Mouse (Mus musculus): ENCODE results near the gene Arid3c. TPM values are rescaled to one million over a fixed set of nuclear protein-coding genes. Genes with fewer than 3 reads are reported as not detected.
A peak's percentile ranks its signal among the peaks of the same experiment; 100 is the strongest.
"Not testable (repeated sequence)": the region's sequence is repeated elsewhere in the genome, so short reads cannot be mapped to it uniquely, and the experiment has no call there.

Gene Arid3c
- not detected in 2 replicates for total RNA-seq (2014; rRNA removed; ENCODE audit: low replicate concordance)
- polyA plus RNA-seq (2015; fragmentation: Nextera tagmentation; extraction: Ambion mirVana) = not detected in 2 replicates

- 2% methylated on average over 44 of the region's 50 CpGs for WGBS
- DNase-seq (ENCODE audit: low spot score) (no peak), ATAC-seq (ENCODE audit: insufficient read depth, low read depth) (peak; percentile 52; the same call in 1 of the 2 replicates)
- peak within 1 kb of the TSS; percentile 62 for H3K4me2 ChIP-seq (ENCODE audit: low read depth, low read length)
- no peak within 1 kb of the TSS for H3K27ac ChIP-seq (ENCODE audit: low read depth)
- no peak for TF ChIP-seq CTCF (IDR thresholded peaks at IDR 0.05; ENCODE audit: low read depth)
- TF ChIP-seq EP300 (IDR thresholded peaks at IDR 0.05; ENCODE audit: low read depth) = no peak
- H3K27me3 ChIP-seq (ENCODE audit: control insufficient read depth, insufficient read depth, low read length) = peaks cover 68% of the 10 kb centered on the region
- no peaks in the 10 kb centered on the region for H3K36me3 ChIP-seq (replicated peaks; ENCODE audit: control insufficient read depth, insufficient read depth, low read length)
- no peak within 1 kb of the TSS for H3K9ac ChIP-seq (replicated peaks; ENCODE audit: low read depth, low read length)
- H3K9me3 ChIP-seq (replicated peaks; ENCODE audit: control insufficient read depth, low read length) = no peaks in the 10 kb centered on the region
- 0 out of 2 replicates have a peak, but pooled peaks cover 8% of the 10 kb centered on the region for H3K4me1 ChIP-seq (ENCODE audit: control insufficient read depth, insufficient read depth)
- peak within 1 kb of the TSS; percentile 46 for H3K4me3 ChIP-seq (ENCODE audit: low read depth, low read length)
Measured at GRCm38 (mm10) chr4:41731052-41731765, at the start of gene Arid3c. Arid3c (minus strand) TSS chr4:41731142.

GRCm38 (mm10) chr4:41775840-41776239, 44.9 kb upstream of the Arid3c start:
- ATAC-seq (ENCODE audit: insufficient read depth, low read depth); H3K27ac ChIP-seq (ENCODE audit: low read depth); H3K27me3 ChIP-seq (ENCODE audit: control insufficient read depth, insufficient read depth, low read length); H3K4me3 ChIP-seq (ENCODE audit: low read depth, low read length); H3K36me3 ChIP-seq (replicated peaks; ENCODE audit: control insufficient read depth, insufficient read depth, low read length); DNase-seq (ENCODE audit: low spot score); H3K9ac ChIP-seq (replicated peaks; ENCODE audit: low read depth, low read length); H3K4me1 ChIP-seq (ENCODE audit: control insufficient read depth, insufficient read depth); H3K4me2 ChIP-seq (ENCODE audit: low read depth, low read length); H3K9me3 ChIP-seq (replicated peaks; ENCODE audit: control insufficient read depth, low read length): not testable (repeated sequence)
- 85% methylated on average over 1 of the region's 1 CpGs for WGBS

- 68% methylated on average over 3 of the region's 3 CpGs for WGBS
- H3K4me1 ChIP-seq (ENCODE audit: control insufficient read depth, insufficient read depth); H3K27me3 ChIP-seq (ENCODE audit: control insufficient read depth, insufficient read depth, low read length); H3K36me3 ChIP-seq (replicated peaks; ENCODE audit: control insufficient read depth, insufficient read depth, low read length); H3K4me3 ChIP-seq (ENCODE audit: low read depth, low read length); DNase-seq (ENCODE audit: low spot score); H3K9ac ChIP-seq (replicated peaks; ENCODE audit: low read depth, low read length); ATAC-seq (ENCODE audit: insufficient read depth, low read depth); H3K9me3 ChIP-seq (replicated peaks; ENCODE audit: control insufficient read depth, low read length): not testable (repeated sequence)
- peak overlapping the region; percentile 52 for H3K27ac ChIP-seq (ENCODE audit: low read depth)
- H3K4me2 ChIP-seq (ENCODE audit: low read depth, low read length) = peak overlapping the region; percentile 36
Measured at GRCm38 (mm10) chr4:41774506-41774905, 43.6 kb upstream of the Arid3c start.

- not testable (repeated sequence) for ATAC-seq (ENCODE audit: insufficient read depth, low read depth); H3K9ac ChIP-seq (replicated peaks; ENCODE audit: low read depth, low read length); H3K27me3 ChIP-seq (ENCODE audit: control insufficient read depth, insufficient read depth, low read length); H3K9me3 ChIP-seq (replicated peaks; ENCODE audit: control insufficient read depth, low read length); H3K4me1 ChIP-seq (ENCODE audit: control insufficient read depth, insufficient read depth); H3K36me3 ChIP-seq (replicated peaks; ENCODE audit: control insufficient read depth, insufficient read depth, low read length)
- Histone ChIP-seq H3K4me2 (ENCODE audit: low read depth, low read length) (peak within 1 kb of the TSS; percentile 52), H3K27ac (ENCODE audit: low read depth) (peak within 1 kb of the TSS; percentile 62), H3K4me3 (ENCODE audit: low read depth, low read length) (peak within 1 kb of the TSS; percentile 40)
- peak; percentile 55 for DNase-seq (ENCODE audit: low spot score)
- WGBS = 3% methylated on average over 12 of the region's 14 CpGs
Measured at GRCm38 (mm10) chr4:41774002-41774401, 43.1 kb upstream of the Arid3c start, which contains the start of gene Ccl27a. Ccl27a (minus strand) TSS chr4:41774247.

- H3K4me2 ChIP-seq (ENCODE audit: low read depth, low read length) = peak overlapping the region; percentile 52
- peak overlapping the region; percentile 62; the same call in 1 of the 2 replicates for H3K27ac ChIP-seq (ENCODE audit: low read depth)
- under 1% methylated on average over 17 of the region's 25 CpGs for WGBS
Measured at GRCm38 (mm10) chr4:41773502-41773901, 42.6 kb upstream of the Arid3c start.

GRCm38 (mm10) chr4:41772946-41773345, 42.0 kb upstream of the Arid3c start:
- not testable (repeated sequence) for H3K9ac ChIP-seq (replicated peaks; ENCODE audit: low read depth, low read length)
- WGBS = 13% methylated on average over 7 of the region's 16 CpGs

More at GRCm38 (mm10) chr4:41773502-41773901, 42.6 kb upstream of the Arid3c start:
- H3K36me3 ChIP-seq (replicated peaks; ENCODE audit: control insufficient read depth, insufficient read depth, low read length); ATAC-seq (ENCODE audit: insufficient read depth, low read depth); H3K4me1 ChIP-seq (ENCODE audit: control insufficient read depth, insufficient read depth); H3K9me3 ChIP-seq (replicated peaks; ENCODE audit: control insufficient read depth, low read length); H3K27me3 ChIP-seq (ENCODE audit: control insufficient read depth, insufficient read depth, low read length); H3K9ac ChIP-seq (replicated peaks; ENCODE audit: low read depth, low read length): not testable (repeated sequence)
- peak overlapping the region; percentile 40 for H3K4me3 ChIP-seq (ENCODE audit: low read depth, low read length)
- DNase-seq (ENCODE audit: low spot score) = peak; percentile 58

GRCm38 (mm10) chr4:41767301-41767700, 36.4 kb upstream of the Arid3c start:
- 78% methylated on average over 10 of the region's 10 CpGs for WGBS

More at GRCm38 (mm10) chr4:41772946-41773345, 42.0 kb upstream of the Arid3c start:
- not testable (repeated sequence) for H3K4me1 ChIP-seq (ENCODE audit: control insufficient read depth, insufficient read depth); H3K27ac ChIP-seq (ENCODE audit: low read depth); DNase-seq (ENCODE audit: low spot score); ATAC-seq (ENCODE audit: insufficient read depth, low read depth); H3K36me3 ChIP-seq (replicated peaks; ENCODE audit: control insufficient read depth, insufficient read depth, low read length); H3K27me3 ChIP-seq (ENCODE audit: control insufficient read depth, insufficient read depth, low read length); H3K9me3 ChIP-seq (replicated peaks; ENCODE audit: control insufficient read depth, low read length)
- H3K4me2 ChIP-seq (ENCODE audit: low read depth, low read length) = 0 out of 2 replicates have a peak overlapping the region, but pooled peaks have one; percentile 30
- peak overlapping the region; percentile 26 for H3K4me3 ChIP-seq (ENCODE audit: low read depth, low read length)

GRCm38 (mm10) chr4:41763176-41763575, 32.2 kb upstream of the Arid3c start:
- not testable (repeated sequence) for H3K4me2 ChIP-seq (ENCODE audit: low read depth, low read length); ATAC-seq (ENCODE audit: insufficient read depth, low read depth); H3K36me3 ChIP-seq (replicated peaks; ENCODE audit: control insufficient read depth, insufficient read depth, low read length); H3K9ac ChIP-seq (replicated peaks; ENCODE audit: low read depth, low read length); DNase-seq (ENCODE audit: low spot score); H3K27me3 ChIP-seq (ENCODE audit: control insufficient read depth, insufficient read depth, low read length); H3K9me3 ChIP-seq (replicated peaks; ENCODE audit: control insufficient read depth, low read length); H3K27ac ChIP-seq (ENCODE audit: low read depth); H3K4me3 ChIP-seq (ENCODE audit: low read depth, low read length)
- 77% methylated on average over 3 of the region's 6 CpGs for WGBS
- peaks cover 32% of the 10 kb centered on the region for H3K4me1 ChIP-seq (ENCODE audit: control insufficient read depth, insufficient read depth)

More at GRCm38 (mm10) chr4:41767301-41767700, 36.4 kb upstream of the Arid3c start:
- not testable (repeated sequence) for H3K9me3 ChIP-seq (replicated peaks; ENCODE audit: control insufficient read depth, low read length); DNase-seq (ENCODE audit: low spot score); H3K27ac ChIP-seq (ENCODE audit: low read depth); H3K36me3 ChIP-seq (replicated peaks; ENCODE audit: control insufficient read depth, insufficient read depth, low read length); ATAC-seq (ENCODE audit: insufficient read depth, low read depth); H3K4me3 ChIP-seq (ENCODE audit: low read depth, low read length); H3K27me3 ChIP-seq (ENCODE audit: control insufficient read depth, insufficient read depth, low read length); H3K9ac ChIP-seq (replicated peaks; ENCODE audit: low read depth, low read length); H3K4me1 ChIP-seq (ENCODE audit: control insufficient read depth, insufficient read depth); H3K4me2 ChIP-seq (ENCODE audit: low read depth, low read length)

Data from heart, postnatal 0 days (tissue).